Comparison of ENCODE assay signal across 9 mouse cellular contexts in the genomic region with DNA sequence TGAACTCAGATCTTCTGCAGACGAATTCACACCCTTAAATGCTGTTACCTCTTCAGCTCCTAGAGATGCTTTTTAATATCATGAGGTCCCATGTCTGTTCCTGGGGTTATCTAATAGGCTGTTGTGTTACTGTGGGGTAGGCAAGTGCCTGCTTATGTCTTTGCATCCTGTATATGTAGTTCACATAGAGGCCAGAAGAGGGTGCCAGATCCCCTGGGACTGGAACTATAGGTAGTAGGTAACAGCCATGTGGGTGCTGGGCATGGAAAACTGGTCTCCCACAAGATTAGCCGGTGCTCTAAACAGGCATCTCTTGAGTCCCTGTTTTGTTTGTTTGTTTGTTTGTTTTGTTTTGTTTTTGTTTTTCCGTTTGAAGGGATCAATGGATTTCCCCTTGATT. TPM values are rescaled to one million over a fixed set of nuclear protein-coding genes. Genes with fewer than 3 reads are reported as not detected.
DNase-seq lines count a peak whose midpoint lies in the region; ATAC-seq and TF ChIP-seq lines count a peak whose summit lies in the region.
"Had no signal": no experiment of that assay in that cellular context is flagged by ENCODE, and none has a peak within 500 bp of the region (broad histone marks: within the 10 kb centered on the region; RNA-seq: fewer than 3 reads in every experiment).

No protein-coding gene starts in this region.

- no peaks in the 10 kb centered on the region for H3K36me3 ChIP-seq in midbrain, postnatal 0 days (ENCODE audit: insufficient read depth, low read length)
- H3K36me3 ChIP-seq in midbrain, embryonic 11.5 days (ENCODE audit: control insufficient read depth, insufficient read depth, low read length) = no peaks in the 10 kb centered on the region

- peak; percentile 19 to 33 for DNase-seq in cerebellum, adult 18-20 months
- DNase-seq in midbrain, postnatal 0 days (ENCODE audit: low spot score) = no peak
- no peak for DNase-seq in midbrain, embryonic 11.5 days (ENCODE audit: low spot score, missing footprints)
- DNase-seq in embryo, embryonic 9.5 days (ENCODE audit: extremely low spot score) = peak; percentile 10
- DNase-seq in natural killer cell, adult 2 months (ENCODE audit: low spot score in 2 of 2) = peak; percentile 38 to 51
- DNase-seq in right cerebral cortex, adult 18-20 months = no peak
- DNase-seq in gastrocnemius, postnatal 36 days = no peak

- H3K9me3 ChIP-seq in midbrain, postnatal 0 days (ENCODE audit: low read length) = no peaks in the 10 kb centered on the region
- H3K9me3 ChIP-seq in midbrain, embryonic 11.5 days (ENCODE audit: control insufficient read depth, low read length) = no peaks in the 10 kb centered on the region

- H3K9ac ChIP-seq in midbrain, postnatal 0 days (replicated peaks; ENCODE audit: low read length, poor library complexity, severe bottlenecking) = no peak overlapping the region
- H3K9ac ChIP-seq in midbrain, embryonic 11.5 days (ENCODE audit: low read length) = no peak overlapping the region

- no peak overlapping the region for H3K4me3 ChIP-seq in midbrain, postnatal 0 days (ENCODE audit: low read depth, low read length)
- no peak overlapping the region for H3K4me3 ChIP-seq in midbrain, embryonic 11.5 days (ENCODE audit: low read depth, low read length)

- H3K4me1 ChIP-seq in midbrain, postnatal 0 days (ENCODE audit: insufficient read depth, low read length) = no peaks in the 10 kb centered on the region
- H3K4me1 ChIP-seq in midbrain, embryonic 11.5 days (ENCODE audit: control insufficient read depth, insufficient read depth, low read length) = no peaks in the 10 kb centered on the region

- intact Hi-C loops in gastrocnemius, postnatal 36 days (cut with DNase I) = no loop called here

- H3K4me2 ChIP-seq in midbrain, postnatal 0 days (ENCODE audit: low read depth, low read length, poor library complexity, severe bottlenecking) = no peak overlapping the region
- no peak overlapping the region for H3K4me2 ChIP-seq in midbrain, embryonic 11.5 days

- peak; percentile 40; the same call in 1 of the 2 replicates for TF ChIP-seq CTCF in midbrain, postnatal 0 days (IDR thresholded peaks at IDR 0.05)

- H3K27me3 ChIP-seq in midbrain, postnatal 0 days (ENCODE audit: insufficient read depth, low read length) = no peaks in the 10 kb centered on the region
- no peaks in the 10 kb centered on the region for H3K27me3 ChIP-seq in midbrain, embryonic 11.5 days (ENCODE audit: control insufficient read depth, insufficient read depth, low read length)

- WGBS in midbrain, postnatal 0 days = 63% methylated on average over 3 of the region's 3 CpGs
- WGBS in midbrain, embryonic 11.5 days = 67% methylated on average over 3 of the region's 3 CpGs

- no peak for ATAC-seq in cerebellum, adult (ENCODE audit: insufficient number of reproducible peaks, low FRiP score, low TSS enrichment)
- no peak for ATAC-seq in midbrain, postnatal 0 days (ENCODE audit: low FRiP score)
- ATAC-seq in midbrain, embryonic 11.5 days (ENCODE audit: low FRiP score) = no peak

- H3K27ac ChIP-seq in midbrain, postnatal 0 days (ENCODE audit: low read depth, low read length) = no peak overlapping the region
- H3K27ac ChIP-seq in midbrain, embryonic 11.5 days (ENCODE audit: low read depth, low read length) = no peak overlapping the region

RNA-seq across cellular contexts. Expression of a gene that starts 15.8 kb away (rescaled TPM):
- 0.42 and 0.44 TPM in 2 replicates for total RNA-seq in midbrain, postnatal 0 days (2014; rRNA removed)
- 0.57 and 1.3 TPM in 2 replicates for polyA plus RNA-seq in midbrain, postnatal 0 days (2015; fragmentation: Nextera tagmentation; extraction: Ambion mirVana)
- polyA plus RNA-seq in midbrain, embryonic 11.5 days (2014; fragmentation: Nextera tagmentation; extraction: Ambion mirVana) = 0.66 and 0.89 TPM in 2 replicates
- total RNA-seq in gastrocnemius, postnatal 36 days (2021) = 1 to 10 TPM; 1.8 to 2.0 TPM

RNA-seq across cellular contexts. Expression of a gene that starts 40.7 kb away (rescaled TPM):
- 22.2 and 28.2 TPM in 2 replicates for total RNA-seq in midbrain, postnatal 0 days (2014; rRNA removed)
- 15.2 and 18.0 TPM in 2 replicates for polyA plus RNA-seq in midbrain, postnatal 0 days (2015; fragmentation: Nextera tagmentation; extraction: Ambion mirVana)
- 0.19 and 0.30 TPM in 2 replicates for polyA plus RNA-seq in midbrain, embryonic 11.5 days (2014; fragmentation: Nextera tagmentation; extraction: Ambion mirVana)
- total RNA-seq in gastrocnemius, postnatal 36 days (2021) = under 1 TPM; 0.46 to 0.49 TPM

RNA-seq across cellular contexts. Expression of a gene that starts 41.7 kb away (rescaled TPM):
- 0.11 and 0.85 TPM in 2 replicates for total RNA-seq in midbrain, postnatal 0 days (2014; rRNA removed)
- polyA plus RNA-seq in midbrain, postnatal 0 days (2015; fragmentation: Nextera tagmentation; extraction: Ambion mirVana) = 0.26 and 0.60 TPM in 2 replicates
- 0.11 and 0.22 TPM in 2 replicates for polyA plus RNA-seq in midbrain, embryonic 11.5 days (2014; fragmentation: Nextera tagmentation; extraction: Ambion mirVana)
- 1 to 10 TPM; 1.1 to 1.2 TPM for total RNA-seq in gastrocnemius, postnatal 36 days (2021)
- polyA plus RNA-seq: neural tube, embryonic 11.5 days had no signal

RNA-seq across cellular contexts. Expression of a gene that starts 49.0 kb away (rescaled TPM):
- 9.9 and 26.1 TPM in 2 replicates for total RNA-seq in midbrain, postnatal 0 days (2014; rRNA removed)
- polyA plus RNA-seq in midbrain, postnatal 0 days (2015; fragmentation: Nextera tagmentation; extraction: Ambion mirVana) = 9.9 and 10.1 TPM in 2 replicates
- polyA plus RNA-seq in midbrain, embryonic 11.5 days (2014; fragmentation: Nextera tagmentation; extraction: Ambion mirVana) = 14.9 and 15.8 TPM in 2 replicates
- under 1 TPM; 0.74 to 0.94 TPM for total RNA-seq in gastrocnemius, postnatal 36 days (2021)

RNA-seq across cellular contexts. Expression of a gene that starts 57.8 kb away (rescaled TPM):
- 3.8 and 6.8 TPM in 2 replicates for total RNA-seq in midbrain, postnatal 0 days (2014; rRNA removed)
- 2.4 and 2.7 TPM in 2 replicates for polyA plus RNA-seq in midbrain, postnatal 0 days (2015; fragmentation: Nextera tagmentation; extraction: Ambion mirVana)
- polyA plus RNA-seq in midbrain, embryonic 11.5 days (2014; fragmentation: Nextera tagmentation; extraction: Ambion mirVana) = 4.9 and 5.4 TPM in 2 replicates
- 1 to 10 TPM; 3.7 to 6.5 TPM for total RNA-seq in gastrocnemius, postnatal 36 days (2021)

Comparison
In these comparisons a context has a peak if more than half of its experiments do, and no peak if none do; other contexts are left out.
1. DNase-seq: peak in cerebellum, adult 18-20 months (2 of 2), embryo, embryonic 9.5 days (single experiment) and natural killer cell, adult 2 months (2 of 2); none in midbrain, postnatal 0 days (single experiment), midbrain, embryonic 11.5 days (single experiment), right cerebral cortex, adult 18-20 months (single experiment) and gastrocnemius, postnatal 36 days (0 of 2).
2. RNA of a gene that starts 40.7 kb away (total RNA-seq): 22.2 to 28.2 TPM in midbrain, postnatal 0 days; 0.46 to 0.49 TPM in gastrocnemius, postnatal 36 days; every median in the first group is over 10 times any median in the second.